Mouse (Mus musculus): ENCODE measurements around the gene Isoc2b. TPM values are rescaled to one million over a fixed set of nuclear protein-coding genes. Genes with fewer than 3 reads are reported as not detected.

Gene Isoc2b
- polyA plus RNA-seq, 1 experiment from 2014 or later: 16.7 TPM

- WGBS: under 1% methylated on average over 41 of the region's 41 CpGs
- Histone ChIP-seq H3K9ac (ENCODE audit: low read length) (peak within 1 kb of the TSS; percentile 50), H3K9me3 (replicated peaks; ENCODE audit: control insufficient read depth, low read length) (no peaks in the 10 kb centered on the region), H3K36me3 (ENCODE audit: control insufficient read depth, insufficient read depth, low read length) (no peaks in the 10 kb centered on the region), H3K4me2 (ENCODE audit: low read depth, low read length) (peak within 1 kb of the TSS; percentile 76), H3K4me3 (replicated peaks; ENCODE audit: low read length) (peak within 1 kb of the TSS; percentile 43), H3K4me1 (ENCODE audit: control insufficient read depth, insufficient read depth, low read length) (peaks cover 15% of the 10 kb centered on the region), H3K27ac (ENCODE audit: low read length) (no peak within 1 kb of the TSS), H3K27me3 (ENCODE audit: control insufficient read depth, insufficient read depth, low read length) (peaks cover 32% of the 10 kb centered on the region)
- ATAC-seq (ENCODE audit: insufficient read depth, low FRiP score): peak; percentile 41; the same call in 1 of the 2 replicates
These were observed 25.7 kb downstream of the Isoc2b start, which contains the start of gene Shisa7 for GRCm38 (mm10) chr7:4844245-4844916. Gene Shisa7, minus strand, starts transcription at chr7:4844696.

GRCm38 (mm10) chr7:4843604-4844244 is 26.3 kb downstream of the Isoc2b start:
- Histone ChIP-seq H3K36me3 (ENCODE audit: control insufficient read depth, insufficient read depth, low read length) (no peaks in the 10 kb centered on the region), H3K27ac (ENCODE audit: low read length) (no peak overlapping the region), H3K4me3 (replicated peaks; ENCODE audit: low read length) (peak overlapping the region; percentile 43), H3K4me1 (ENCODE audit: control insufficient read depth, insufficient read depth, low read length) (peaks cover 15% of the 10 kb centered on the region), H3K9me3 (replicated peaks; ENCODE audit: control insufficient read depth, low read length) (no peaks in the 10 kb centered on the region), H3K4me2 (ENCODE audit: low read depth, low read length) (peak overlapping the region; percentile 76), H3K27me3 (ENCODE audit: control insufficient read depth, insufficient read depth, low read length) (peaks cover 32% of the 10 kb centered on the region), H3K9ac (ENCODE audit: low read length) (peak overlapping the region; percentile 50)
- peak; percentile 9; the same call in 1 of the 2 replicates for ATAC-seq (ENCODE audit: insufficient read depth, low FRiP score)
- 1% methylated on average over 34 of the region's 34 CpGs for WGBS

GRCm38 (mm10) chr7:4842634-4843131 is 27.4 kb downstream of the Isoc2b start:
- Histone ChIP-seq H3K4me2 (ENCODE audit: low read depth, low read length) (peak overlapping the region; percentile 29), H3K27ac (ENCODE audit: low read length) (no peak overlapping the region), H3K4me1 (ENCODE audit: control insufficient read depth, insufficient read depth, low read length) (peaks cover 15% of the 10 kb centered on the region), H3K27me3 (ENCODE audit: control insufficient read depth, insufficient read depth, low read length) (peaks cover 35% of the 10 kb centered on the region), H3K9ac (ENCODE audit: low read length) (no peak overlapping the region), H3K9me3 (replicated peaks; ENCODE audit: control insufficient read depth, low read length) (no peaks in the 10 kb centered on the region), H3K36me3 (ENCODE audit: control insufficient read depth, insufficient read depth, low read length) (no peaks in the 10 kb centered on the region), H3K4me3 (replicated peaks; ENCODE audit: low read length) (peak overlapping the region; percentile 23; the same call in 1 of the 2 replicates)
- WGBS: under 1% methylated on average over 16 of the region's 16 CpGs
- ATAC-seq (ENCODE audit: insufficient read depth, low FRiP score): 0 out of 2 replicates have a peak, but pooled peaks have one; percentile 51

- H3K4me3 ChIP-seq (replicated peaks; ENCODE audit: low read length): no peak overlapping the region
- H3K36me3 ChIP-seq (ENCODE audit: control insufficient read depth, insufficient read depth, low read length): no peaks in the 10 kb centered on the region
- H3K4me1 ChIP-seq (ENCODE audit: control insufficient read depth, insufficient read depth, low read length): peaks cover 15% of the 10 kb centered on the region
- H3K27ac ChIP-seq (ENCODE audit: low read length): no peak overlapping the region
- 45% methylated on average over 5 of the region's 5 CpGs for WGBS
- H3K9ac ChIP-seq (ENCODE audit: low read length): no peak overlapping the region
- H3K4me2 ChIP-seq (ENCODE audit: low read depth, low read length): no peak overlapping the region
- H3K9me3 ChIP-seq (replicated peaks; ENCODE audit: control insufficient read depth, low read length): no peaks in the 10 kb centered on the region
- H3K27me3 ChIP-seq (ENCODE audit: control insufficient read depth, insufficient read depth, low read length): peaks cover 41% of the 10 kb centered on the region
- no peak for ATAC-seq (ENCODE audit: insufficient read depth, low FRiP score)
These were observed 28.0 kb downstream of the Isoc2b start for GRCm38 (mm10) chr7:4842077-4842476.

- 10% methylated on average over 1 of the region's 1 CpGs for WGBS
- Histone ChIP-seq H3K27me3 (ENCODE audit: control insufficient read depth, insufficient read depth, low read length) (peaks cover 41% of the 10 kb centered on the region), H3K4me1 (ENCODE audit: control insufficient read depth, insufficient read depth, low read length) (peaks cover 9% of the 10 kb centered on the region), H3K4me2 (ENCODE audit: low read depth, low read length) (no peak overlapping the region), H3K9me3 (replicated peaks; ENCODE audit: control insufficient read depth, low read length) (no peaks in the 10 kb centered on the region), H3K27ac (ENCODE audit: low read length) (no peak overlapping the region), H3K4me3 (replicated peaks; ENCODE audit: low read length) (no peak overlapping the region), H3K36me3 (ENCODE audit: control insufficient read depth, insufficient read depth, low read length) (no peaks in the 10 kb centered on the region), H3K9ac (ENCODE audit: low read length) (no peak overlapping the region)
- ATAC-seq (ENCODE audit: insufficient read depth, low FRiP score): no peak
These were observed 32.4 kb downstream of the Isoc2b start for GRCm38 (mm10) chr7:4837639-4838038.

GRCm38 (mm10) chr7:4836351-4836792 is 33.7 kb downstream of the Isoc2b start:
- Histone ChIP-seq H3K9ac (ENCODE audit: low read length) (peak overlapping the region; percentile 66), H3K9me3 (replicated peaks; ENCODE audit: control insufficient read depth, low read length) (no peaks in the 10 kb centered on the region), H3K27me3 (ENCODE audit: control insufficient read depth, insufficient read depth, low read length) (peaks cover 33% of the 10 kb centered on the region), H3K4me3 (replicated peaks; ENCODE audit: low read length) (peak overlapping the region; percentile 45), H3K4me1 (ENCODE audit: control insufficient read depth, insufficient read depth, low read length) (peaks cover 8% of the 10 kb centered on the region), H3K36me3 (ENCODE audit: control insufficient read depth, insufficient read depth, low read length) (no peaks in the 10 kb centered on the region), H3K4me2 (ENCODE audit: low read depth, low read length) (peak overlapping the region; percentile 86), H3K27ac (ENCODE audit: low read length) (no peak overlapping the region)
- WGBS: under 1% methylated on average over 50 of the region's 51 CpGs
- peak; percentile 88; the same call in 1 of the 2 replicates for ATAC-seq (ENCODE audit: insufficient read depth, low FRiP score)

- H3K4me2 ChIP-seq (ENCODE audit: low read depth, low read length): peak overlapping the region; percentile 86
- WGBS: 7% methylated on average over 34 of the region's 34 CpGs
- peak overlapping the region; percentile 45 for H3K4me3 ChIP-seq (replicated peaks; ENCODE audit: low read length)
- H3K27ac ChIP-seq (ENCODE audit: low read length): no peak overlapping the region
- peak overlapping the region; percentile 66 for H3K9ac ChIP-seq (ENCODE audit: low read length)
- H3K36me3 ChIP-seq (ENCODE audit: control insufficient read depth, insufficient read depth, low read length): no peaks in the 10 kb centered on the region
- H3K9me3 ChIP-seq (replicated peaks; ENCODE audit: control insufficient read depth, low read length): no peaks in the 10 kb centered on the region
- peak; percentile 30; the same call in 1 of the 2 replicates for ATAC-seq (ENCODE audit: insufficient read depth, low FRiP score)
- peaks cover 8% of the 10 kb centered on the region for H3K4me1 ChIP-seq (ENCODE audit: control insufficient read depth, insufficient read depth, low read length)
- H3K27me3 ChIP-seq (ENCODE audit: control insufficient read depth, insufficient read depth, low read length): peaks cover 33% of the 10 kb centered on the region
These were observed 34.3 kb downstream of the Isoc2b start for GRCm38 (mm10) chr7:4835631-4836327.

GRCm38 (mm10) chr7:4830476-4830875 is 39.6 kb downstream of the Isoc2b start:
- H3K27me3 ChIP-seq (ENCODE audit: control insufficient read depth, insufficient read depth, low read length): peaks cover 13% of the 10 kb centered on the region
- no peak overlapping the region for H3K9ac ChIP-seq (ENCODE audit: low read length)
- H3K27ac ChIP-seq (ENCODE audit: low read length): no peak overlapping the region
- no peak overlapping the region for H3K4me3 ChIP-seq (replicated peaks; ENCODE audit: low read length)
- H3K9me3 ChIP-seq (replicated peaks; ENCODE audit: control insufficient read depth, low read length): no peaks in the 10 kb centered on the region
- no peak for ATAC-seq (ENCODE audit: insufficient read depth, low FRiP score)
- H3K36me3 ChIP-seq (ENCODE audit: control insufficient read depth, insufficient read depth, low read length): no peaks in the 10 kb centered on the region
- 6% methylated on average over 12 of the region's 12 CpGs for WGBS
- no peak overlapping the region for H3K4me2 ChIP-seq (ENCODE audit: low read depth, low read length)
- no peaks in the 10 kb centered on the region for H3K4me1 ChIP-seq (ENCODE audit: control insufficient read depth, insufficient read depth, low read length)

All from stomach, embryonic 16.5 days (tissue).